Mouse (Mus musculus) kidney, embryonic 16.5 days (tissue): ENCODE measurements around the gene Fam136a. TPM values are rescaled to one million over a fixed set of nuclear protein-coding genes. Genes with fewer than 3 reads are reported as not detected.
"Not testable (repeated sequence)": the region's sequence is repeated elsewhere in the genome, so short reads cannot be mapped to it uniquely, and the experiment has no call there.

Experiments
- ATAC-seq: fragments of 200-750 bp; cut with Nextera tagmentation; 2 replicates; pipeline ENCODE4 v1.8.0; 2017; ENCODE audit warnings: moderate TSS enrichment; ENCODE audit not compliant: low FRiP score, low TSS enrichment
- H3K27ac ChIP-seq: fragments of 300-500 bp; sonication (generic); 2 replicates; pipeline ENCODE4 v1.5.1; 2014; ENCODE audit warnings: low read length
- H3K27me3 ChIP-seq: fragments of 300-500 bp; sonication (generic); 2 replicates; pipeline ENCODE4 v1.6.1; 2014; ENCODE audit warnings: low read length, control low read depth, mixed read lengths; ENCODE audit not compliant: insufficient read depth
- H3K36me3 ChIP-seq: fragments of 300-500 bp; sonication (generic); 2 replicates; pipeline ENCODE4 v1.6.1; 2014; ENCODE audit warnings: low read length, control low read depth, mixed read lengths; ENCODE audit not compliant: insufficient read depth
- H3K4me1 ChIP-seq: fragments of 300-500 bp; sonication (generic); 2 replicates; pipeline ENCODE4 v1.6.1; 2014; ENCODE audit warnings: low read length, control low read depth, mixed read lengths; ENCODE audit not compliant: insufficient read depth
- H3K4me2 ChIP-seq: fragments of 300-500 bp; sonication (generic); replicated peaks from 2 replicates; pipeline ENCODE4 v1.6.1; 2014; ENCODE audit warnings: low read depth, low read length
- H3K4me3 ChIP-seq: fragments of 300-500 bp; sonication (generic); 2 replicates; pipeline ENCODE4 v1.5.1; 2014; ENCODE audit warnings: mild to moderate bottlenecking, low read length
- H3K9ac ChIP-seq: fragments of 300-500 bp; sonication (generic); replicated peaks from 2 replicates; pipeline ENCODE4 v1.6.1; 2014; ENCODE audit warnings: low read length
- H3K9me3 ChIP-seq: fragments of 300-500 bp; sonication (generic); 2 replicates; pipeline ENCODE4 v1.6.1; 2016; ENCODE audit warnings: low read length, control low read depth
- WGBS: fragments of 180-500 bp; shearing (Covaris S2); extraction: QIAGEN DNeasy Blood & Tissue Kit; methylation state at CpG from one replicate; pipeline ENCODE4 v1.1.7; 2014; 5-methylcytosine and 5-hydroxymethylcytosine counted together
- polyA plus RNA-seq: library from polyadenylated mRNA; unstranded; fragments of >200 nt; fragmentation: Nextera tagmentation; extraction: Ambion mirVana; gene quantifications from 2 replicates; pipeline ENCODE4 v1.2.1, GENCODE M21; 2015

Fam136a gene
- polyA plus RNA-seq, 1 experiment from 2014 or later = 146 TPM

DNA sequence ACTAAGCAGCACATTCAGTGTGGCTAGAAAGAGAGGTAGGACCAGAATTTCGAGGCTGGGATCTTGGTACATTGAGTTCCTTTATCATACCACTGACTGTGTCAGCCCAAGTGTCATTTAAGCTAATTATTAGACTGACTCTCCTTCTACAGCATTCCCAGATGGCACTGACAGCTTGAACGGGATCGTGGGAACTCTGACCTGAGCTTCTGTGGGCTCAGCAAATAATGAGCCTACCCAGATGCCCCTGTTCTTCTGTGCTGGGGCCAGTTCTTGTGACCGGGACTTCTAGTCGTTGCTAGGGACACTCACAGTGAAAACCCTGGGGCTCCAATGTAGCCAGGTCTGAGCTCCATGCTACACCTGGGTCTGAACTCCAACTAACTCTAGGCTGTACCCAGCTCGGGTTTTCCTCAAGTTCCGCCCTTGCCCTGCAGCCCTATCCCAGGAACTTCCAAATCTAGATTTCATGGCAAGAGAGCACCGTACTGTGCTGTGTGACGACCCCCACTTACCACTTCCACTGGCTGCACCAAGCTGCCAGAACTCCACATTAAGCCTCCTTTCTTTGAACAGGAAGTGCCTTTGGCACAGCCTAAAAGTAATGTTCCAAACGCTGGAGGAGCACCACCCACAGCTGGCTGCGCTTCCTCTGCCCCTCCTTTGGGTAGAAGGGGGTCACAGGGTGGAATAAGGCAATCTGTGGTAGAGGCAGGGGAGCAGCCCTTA, 30.2 kb upstream of the Fam136a start:
- Histone ChIP-seq H3K9ac (no peak overlapping the region), H3K4me3 (no peak overlapping the region), H3K27ac (peak overlapping the region; percentile 53), H3K4me1 (peaks cover 8% of the 10 kb centered on the region), H3K27me3 (no peaks in the 10 kb centered on the region), H3K4me2 (no peak overlapping the region), H3K9me3 (peaks cover 4% of the 10 kb centered on the region; the same call in 1 of the 2 replicates), H3K36me3 (no peaks in the 10 kb centered on the region)
- ATAC-seq = peak; percentile 35; the same call in 1 of the 2 replicates
- 59% methylated on average over 11 of the region's 11 CpGs for WGBS

DNA sequence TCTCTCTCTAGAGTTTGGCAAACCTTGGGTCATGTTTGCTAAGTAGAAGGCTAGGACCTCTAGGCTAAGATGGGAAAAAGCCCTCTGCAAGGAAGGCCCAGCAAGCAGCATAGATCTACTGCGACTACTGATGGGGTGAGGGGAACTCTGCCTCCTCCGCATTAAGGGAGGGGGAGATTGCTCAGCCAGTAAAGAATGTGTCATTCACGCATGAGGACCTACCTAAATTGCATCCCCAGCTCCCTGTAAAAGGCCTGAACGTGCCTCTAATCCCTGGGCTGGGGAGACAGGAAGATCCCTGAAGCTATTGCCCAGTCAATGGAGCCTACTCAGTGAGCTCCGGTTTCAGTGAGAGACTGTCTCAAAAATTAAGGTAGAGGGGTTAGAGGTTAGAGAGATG, 29.6 kb upstream of the Fam136a start:
- H3K4me2 ChIP-seq = no peak overlapping the region
- 38% methylated on average over 5 of the region's 5 CpGs for WGBS
- peak; percentile 51; the same call in 1 of the 2 replicates for ATAC-seq

DNA sequence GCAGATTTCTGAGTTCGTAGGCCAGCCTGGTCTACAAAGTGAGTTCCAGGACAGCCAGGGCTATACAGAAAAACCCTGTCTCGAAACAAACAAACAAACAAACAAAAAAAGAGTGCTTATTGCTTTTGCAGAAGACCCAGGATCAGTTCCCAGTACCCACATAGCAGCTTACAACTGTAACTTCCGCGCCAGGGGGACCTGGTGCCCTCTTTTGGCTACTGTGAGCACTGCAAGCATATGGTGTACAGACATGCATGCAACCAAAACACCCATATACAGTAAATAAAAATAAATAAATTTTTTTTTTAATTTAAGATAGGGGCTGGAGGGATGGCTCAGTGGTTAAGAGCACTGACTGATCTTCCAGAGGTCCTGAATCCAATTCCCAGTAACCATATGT, 29.1 kb upstream of the Fam136a start:
- H3K36me3 ChIP-seq, H3K4me2 ChIP-seq, H3K9me3 ChIP-seq, H3K27ac ChIP-seq, ATAC-seq, H3K9ac ChIP-seq, H3K4me1 ChIP-seq, H3K27me3 ChIP-seq, H3K4me3 ChIP-seq: not testable (repeated sequence)
- 88% methylated on average over 4 of the region's 4 CpGs for WGBS

More for the DNA sequence above, 29.6 kb upstream of the Fam136a start:
- Histone ChIP-seq H3K36me3 (no peaks in the 10 kb centered on the region), H3K9me3 (peaks cover 4% of the 10 kb centered on the region; the same call in 1 of the 2 replicates), H3K4me3 (no peak overlapping the region), H3K27ac (peak overlapping the region; percentile 53), H3K9ac (no peak overlapping the region), H3K27me3 (no peaks in the 10 kb centered on the region), H3K4me1 (peaks cover 8% of the 10 kb centered on the region)

DNA sequence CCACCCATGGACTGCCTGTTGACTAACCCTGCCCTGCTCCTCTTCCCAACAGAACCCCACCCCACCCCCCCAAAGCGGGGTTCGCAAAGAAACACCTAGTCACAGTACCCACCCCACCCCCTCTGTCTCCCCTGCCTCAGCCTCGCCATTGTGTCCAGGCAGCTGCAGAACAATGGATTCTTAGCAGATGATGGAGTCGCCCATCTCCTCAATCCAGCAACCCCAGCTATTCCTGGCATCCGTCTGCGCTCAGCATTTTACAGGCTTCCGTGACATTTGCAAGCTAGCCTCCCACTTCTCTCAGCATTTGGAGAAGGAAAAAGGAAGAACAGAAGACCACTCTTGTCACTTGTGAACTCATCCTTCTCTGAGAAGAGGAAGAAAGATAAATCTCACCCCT, 21.8 kb upstream of the Fam136a start:
- Histone ChIP-seq H3K4me2 (peak overlapping the region; percentile 38), H3K9ac (no peak overlapping the region; the same call in 1 of the 2 replicates), H3K27me3 (no peaks in the 10 kb centered on the region), H3K36me3 (no peaks in the 10 kb centered on the region), H3K9me3 (no peaks in the 10 kb centered on the region), H3K27ac (no peak overlapping the region), H3K4me3 (no peak overlapping the region), H3K4me1 (peaks cover 6% of the 10 kb centered on the region)
- 19% methylated on average over 7 of the region's 7 CpGs for WGBS
- no peak for ATAC-seq

DNA sequence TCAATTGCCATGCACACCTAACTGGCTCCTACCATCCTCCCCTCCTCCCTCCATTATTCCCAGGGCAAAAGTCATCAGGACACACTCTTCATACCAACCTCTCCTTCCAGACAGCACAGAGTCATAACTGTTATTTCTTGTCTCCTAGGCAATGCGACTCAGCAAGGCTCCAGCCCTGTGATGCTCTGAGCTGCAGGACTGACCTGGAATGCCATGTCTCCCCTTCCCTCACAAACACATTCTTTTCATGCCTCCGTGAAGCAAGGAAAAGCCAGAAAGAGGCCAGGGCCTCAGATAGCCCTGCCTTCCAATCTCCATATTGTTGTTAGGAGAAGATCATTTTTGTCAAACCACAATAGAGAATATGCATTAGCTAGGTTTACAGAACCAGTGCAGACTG, 19.4 kb upstream of the Fam136a start:
- no peak overlapping the region for H3K27ac ChIP-seq
- H3K4me2 ChIP-seq = no peak overlapping the region
- peaks cover 6% of the 10 kb centered on the region for H3K4me1 ChIP-seq
- WGBS = 68% methylated on average over 2 of the region's 2 CpGs
- H3K4me3 ChIP-seq = no peak overlapping the region
- no peaks in the 10 kb centered on the region for H3K36me3 ChIP-seq
- H3K9me3 ChIP-seq = no peaks in the 10 kb centered on the region
- H3K27me3 ChIP-seq = no peaks in the 10 kb centered on the region
- no peak for ATAC-seq
- H3K9ac ChIP-seq = no peak overlapping the region

DNA sequence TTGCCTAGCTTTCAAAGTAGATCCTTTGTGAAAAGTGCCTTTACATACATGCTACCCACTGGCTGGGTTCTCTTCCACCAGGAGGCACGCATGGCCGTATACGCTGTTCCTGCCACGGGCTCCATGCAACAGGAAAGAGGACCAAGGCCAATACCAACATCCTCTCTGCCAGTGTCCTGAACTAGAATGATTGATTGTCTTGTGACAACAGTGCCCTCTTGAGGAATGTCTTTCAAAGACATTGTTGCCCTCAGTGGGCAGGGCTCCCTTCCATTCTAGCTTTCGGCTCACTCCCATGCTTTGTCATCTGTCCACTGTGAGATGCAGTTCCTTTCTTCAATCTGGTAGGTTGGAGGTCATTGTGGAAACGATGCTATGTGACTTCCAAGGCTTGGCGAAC, 16.2 kb upstream of the Fam136a start:
- no peak overlapping the region for H3K4me3 ChIP-seq
- no peaks in the 10 kb centered on the region for H3K27me3 ChIP-seq
- H3K36me3 ChIP-seq = no peaks in the 10 kb centered on the region
- H3K27ac ChIP-seq = no peak overlapping the region
- ATAC-seq = no peak
- no peak overlapping the region for H3K9ac ChIP-seq
- peaks cover 2% of the 10 kb centered on the region; the same call in 1 of the 2 replicates for H3K4me1 ChIP-seq
- H3K9me3 ChIP-seq = no peaks in the 10 kb centered on the region
- WGBS = 60% methylated on average over 7 of the region's 7 CpGs
- H3K4me2 ChIP-seq = no peak overlapping the region

DNA sequence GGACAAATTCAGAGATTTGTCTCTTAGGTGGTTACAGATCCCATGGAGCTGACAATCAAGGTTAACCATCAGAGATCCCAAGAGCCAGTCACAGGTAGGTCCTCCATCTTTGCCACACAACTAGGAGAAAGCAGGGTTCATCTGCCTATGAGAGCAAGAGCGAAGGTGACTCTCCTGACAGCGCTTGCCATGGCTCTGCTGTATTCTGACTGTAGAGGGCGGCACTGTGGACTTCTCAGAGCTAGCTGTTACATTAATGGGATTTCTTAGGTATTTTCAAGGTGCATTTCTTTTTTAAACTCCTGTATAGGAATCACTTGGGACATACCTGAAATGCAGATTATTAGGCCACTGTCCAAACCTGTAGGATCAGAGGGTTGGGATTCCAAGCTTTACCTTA, 10.5 kb upstream of the Fam136a start:
- no peak overlapping the region for H3K9ac ChIP-seq
- no peak overlapping the region for H3K27ac ChIP-seq
- no peak overlapping the region for H3K4me3 ChIP-seq
- no peaks in the 10 kb centered on the region for H3K9me3 ChIP-seq
- H3K27me3 ChIP-seq = no peaks in the 10 kb centered on the region
- no peaks in the 10 kb centered on the region for H3K36me3 ChIP-seq
- no peak overlapping the region for H3K4me2 ChIP-seq
- 77% methylated on average over 3 of the region's 3 CpGs for whole genome bisulfite sequencing
- no peaks in the 10 kb centered on the region for H3K4me1 ChIP-seq
- ATAC-seq = no peak

DNA sequence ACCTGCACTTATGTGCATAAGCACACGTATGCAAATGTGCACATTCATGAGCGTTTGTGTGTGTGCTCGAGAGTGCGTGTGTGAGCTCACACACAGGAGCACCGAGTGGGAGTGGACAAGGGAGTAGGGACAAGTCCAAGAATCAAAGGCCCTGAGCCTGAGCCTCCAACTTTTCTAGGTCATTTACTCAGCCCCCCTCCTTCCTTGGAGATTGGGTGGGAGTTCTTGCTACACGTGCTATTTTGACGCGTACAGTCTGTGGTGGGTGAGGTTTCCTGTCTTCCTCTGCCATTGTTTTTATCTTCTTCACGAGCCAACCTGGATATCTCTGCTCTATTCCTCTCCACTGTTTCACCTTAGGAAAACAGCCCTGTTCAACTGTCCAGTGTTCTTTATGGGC, 8.5 kb upstream of the Fam136a start:
- Histone ChIP-seq H3K27me3 (no peaks in the 10 kb centered on the region), H3K4me3 (no peak overlapping the region), H3K9me3 (no peaks in the 10 kb centered on the region), H3K27ac (no peak overlapping the region), H3K4me1 (no peaks in the 10 kb centered on the region), H3K36me3 (no peaks in the 10 kb centered on the region), H3K4me2 (no peak overlapping the region), H3K9ac (no peak overlapping the region)
- ATAC-seq = no peak
- 50% methylated on average over 9 of the region's 9 CpGs for WGBS

DNA sequence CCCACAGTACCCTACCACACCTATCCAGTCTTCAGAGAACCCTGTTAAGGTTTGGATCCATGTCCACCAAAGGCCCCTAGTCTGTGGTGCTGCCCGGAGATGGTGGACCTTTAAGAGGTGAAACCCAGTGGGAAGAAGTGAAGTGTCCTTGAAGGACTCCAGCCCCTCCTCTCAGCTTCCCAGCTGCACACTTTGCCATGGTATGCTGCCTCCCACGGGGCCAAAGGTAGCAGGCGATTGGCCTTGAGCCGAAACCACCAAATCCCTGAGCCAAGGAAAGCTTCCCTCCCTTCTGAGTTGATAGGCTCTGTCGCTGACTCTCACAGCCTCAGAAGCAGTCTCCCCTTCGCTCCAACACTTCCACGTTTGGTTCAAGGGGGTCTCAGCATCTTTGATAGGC, 4.8 kb upstream of the Fam136a start:
- 52% methylated on average over 7 of the region's 7 CpGs for WGBS
- no peaks in the 10 kb centered on the region for H3K9me3 ChIP-seq
- no peaks in the 10 kb centered on the region for H3K4me1 ChIP-seq
- no peak overlapping the region for H3K27ac ChIP-seq
- no peak overlapping the region for H3K9ac ChIP-seq
- no peak overlapping the region for H3K4me2 ChIP-seq
- no peaks in the 10 kb centered on the region for H3K36me3 ChIP-seq
- ATAC-seq = no peak
- no peak overlapping the region for H3K4me3 ChIP-seq
- H3K27me3 ChIP-seq = no peaks in the 10 kb centered on the region

DNA sequence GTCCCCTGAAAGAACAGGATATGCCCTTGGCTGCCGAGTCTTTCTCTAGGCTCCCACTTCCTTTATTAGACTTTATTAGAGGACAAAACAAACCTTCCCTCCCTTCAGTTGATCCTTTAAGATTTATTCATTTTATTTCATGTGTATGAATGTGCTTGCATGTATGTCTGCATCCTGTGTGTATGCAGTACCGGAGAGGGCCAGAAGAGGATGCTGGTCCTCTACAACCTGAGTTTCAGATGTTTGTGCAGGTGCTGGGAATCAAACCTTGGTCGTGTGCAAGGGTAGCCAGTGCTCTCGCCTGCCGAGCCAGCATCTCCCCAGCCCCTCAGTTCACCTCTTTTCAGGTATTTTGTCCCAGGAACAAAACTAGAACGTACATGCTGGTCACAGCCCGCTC, 4.1 kb upstream of the Fam136a start:
- H3K36me3 ChIP-seq = no peaks in the 10 kb centered on the region
- H3K27ac ChIP-seq = no peak overlapping the region
- no peak overlapping the region for H3K4me3 ChIP-seq
- H3K4me2 ChIP-seq = no peak overlapping the region
- H3K9me3 ChIP-seq = no peaks in the 10 kb centered on the region
- WGBS = 88% methylated on average over 7 of the region's 7 CpGs
- no peak for ATAC-seq
- H3K9ac ChIP-seq = no peak overlapping the region
- no peaks in the 10 kb centered on the region for H3K27me3 ChIP-seq
- peaks cover 4% of the 10 kb centered on the region for H3K4me1 ChIP-seq
